Mouse (Mus musculus): ENCODE results near the gene Arl6ip6.

Arl6ip6 gene

DNA sequence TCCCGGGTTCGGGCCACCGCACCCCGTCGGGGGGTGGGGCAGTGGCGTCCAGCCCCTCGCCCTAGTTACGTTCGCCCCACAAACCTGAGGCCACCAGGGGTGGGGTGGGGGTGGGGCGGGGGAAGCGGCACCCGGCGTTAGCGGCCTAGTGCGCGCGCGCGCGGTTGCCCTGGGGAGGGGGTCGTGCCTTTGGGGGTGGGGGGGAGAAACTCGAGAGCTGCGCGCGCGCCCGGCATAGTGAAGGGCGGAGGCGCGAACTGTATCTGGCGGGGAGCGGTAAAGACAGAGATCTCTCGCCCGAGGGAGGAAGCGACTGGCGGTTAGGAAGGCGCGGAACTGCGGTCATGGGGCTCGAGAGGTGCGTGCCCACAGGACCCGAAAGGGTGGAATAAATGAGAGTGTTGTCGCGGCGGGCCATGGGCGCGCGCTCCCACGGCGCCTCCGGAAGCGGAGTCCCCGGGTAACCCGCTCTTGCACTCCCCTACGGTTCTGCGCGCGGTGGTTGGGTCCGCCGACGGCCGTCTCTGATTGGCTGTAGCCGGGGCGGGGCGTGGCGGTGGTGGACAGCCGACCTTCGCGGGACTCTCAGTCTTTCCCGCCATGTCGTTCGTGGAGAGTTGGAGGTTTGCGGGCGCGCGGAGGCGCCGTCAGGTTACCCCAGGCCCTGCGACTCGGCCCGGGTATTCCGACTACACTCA lies at the start of gene Arl6ip6:
Gene Arl6ip6, plus strand, starts transcription at position 204 of the 698 bp plus-strand sequence.
- DNase-seq, result peak; percentile 96

GRCm38 (mm10) chr2:53146852-53147251 lies 44.7 kb upstream of the Arl6ip6 start:
- DNase-seq, result no peak

GRCm38 (mm10) chr2:53173966-53174365 lies 17.6 kb upstream of the Arl6ip6 start:
- DNase-seq, result no peak

DNA sequence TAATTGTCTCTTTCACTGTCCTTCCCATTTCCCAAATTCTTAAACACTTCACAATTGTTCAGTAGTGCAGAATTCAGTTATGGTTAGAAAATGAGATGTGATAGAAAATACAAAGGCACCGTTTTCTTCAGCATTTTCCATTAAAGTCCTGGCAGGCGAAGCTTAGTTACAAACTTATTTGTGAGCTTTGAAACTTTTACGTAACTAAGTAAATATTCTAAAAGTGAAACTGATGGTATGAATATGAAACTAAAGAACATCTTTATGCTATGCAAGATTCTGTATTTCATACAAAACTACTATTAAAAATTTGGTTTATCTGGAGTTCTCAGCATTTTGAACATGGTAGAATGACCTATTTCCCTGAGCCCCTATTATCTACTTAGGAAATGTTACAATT lies 12.6 kb upstream of the Arl6ip6 start:
- no peak for DNase-seq

DNA sequence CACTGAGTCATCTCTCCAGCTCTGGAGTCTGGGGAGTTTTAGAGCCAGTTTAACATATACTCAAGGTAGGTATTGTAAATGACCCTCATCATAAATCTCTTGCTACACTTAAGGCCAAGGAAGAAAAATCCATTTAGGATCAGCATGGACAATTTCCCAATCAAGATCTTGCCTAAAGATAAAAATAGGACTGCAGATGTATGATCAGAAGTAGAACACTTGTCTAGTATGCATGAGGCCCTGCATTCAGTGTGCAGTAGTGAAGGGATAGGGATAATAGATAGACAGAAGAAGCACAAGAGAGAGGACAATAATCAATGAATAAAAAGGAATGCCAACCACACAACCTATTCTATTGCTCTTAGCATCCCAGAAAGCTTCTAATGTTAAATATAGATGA lies 11.7 kb upstream of the Arl6ip6 start:
- no peak for DNase-seq

DNA sequence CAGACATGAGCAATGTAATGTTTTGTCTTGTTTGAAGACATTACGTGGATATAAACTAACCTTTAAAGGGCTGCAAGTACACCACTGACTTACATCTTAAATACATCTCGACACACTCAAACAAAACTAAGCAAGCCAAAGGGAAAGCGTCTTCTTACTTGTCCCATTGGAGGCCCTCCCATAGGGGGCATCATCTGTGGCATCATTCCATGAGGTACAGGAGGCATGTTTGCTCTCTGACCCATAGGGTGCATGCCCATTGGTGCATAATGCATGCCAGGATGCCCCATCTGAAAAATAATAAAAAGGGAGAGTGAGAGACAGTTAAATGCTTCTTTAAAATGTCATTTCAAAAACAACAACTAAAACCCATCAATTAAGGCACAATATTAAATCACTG lies 1.7 kb upstream of the Arl6ip6 start:
- DNase-seq, result peak; percentile 6

DNA sequence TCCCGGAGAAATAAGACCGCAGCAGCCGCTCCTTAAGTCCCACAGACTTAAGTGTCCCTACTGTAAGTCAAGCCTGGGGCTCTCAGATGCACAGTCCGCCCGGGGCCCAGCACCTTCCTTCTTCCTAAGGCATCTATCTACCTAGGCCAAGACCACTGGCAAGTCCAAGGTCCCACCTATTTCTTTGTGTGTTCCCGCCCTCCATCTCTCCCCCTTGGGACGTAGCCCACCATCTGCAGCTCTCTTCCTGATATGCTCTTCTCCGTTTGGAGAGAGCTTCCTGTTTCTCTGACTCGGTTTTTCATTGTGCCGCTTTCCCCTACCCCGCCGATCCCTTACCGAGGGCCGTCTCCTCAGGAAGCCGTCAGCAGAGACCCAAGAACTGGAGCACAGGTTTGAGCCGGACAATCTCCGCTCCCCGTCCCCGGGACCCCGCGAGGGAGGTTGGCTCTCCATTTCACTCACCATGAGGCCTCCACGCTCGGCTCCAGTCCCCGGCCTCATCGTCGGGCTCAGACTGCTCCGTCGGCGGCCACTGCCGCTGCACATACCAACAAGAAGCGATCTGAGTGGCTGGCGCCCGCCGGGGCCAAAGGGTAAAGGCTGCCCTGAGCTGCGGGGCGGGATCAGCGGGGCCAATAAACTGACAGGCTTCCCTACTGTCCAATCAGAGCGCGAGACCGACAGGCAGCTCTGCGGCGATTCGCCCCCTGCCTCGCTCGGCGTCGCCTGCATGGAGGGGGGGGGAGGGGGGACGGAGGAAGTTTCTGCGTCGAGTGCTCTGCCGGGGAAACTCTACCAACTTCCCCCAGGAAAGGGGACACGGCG lies 628 bp upstream of the Arl6ip6 start, which contains the start of gene Prpf40a:
Gene Prpf40a, minus strand, starts transcription at position 601 of the 828 bp plus-strand sequence.
- peak; percentile 99 for DNase-seq

- DNase-seq, result no peak
Observed at GRCm38 (mm10) chr2:53192386-53192785, 860 bp downstream of the Arl6ip6 start.

DNA sequence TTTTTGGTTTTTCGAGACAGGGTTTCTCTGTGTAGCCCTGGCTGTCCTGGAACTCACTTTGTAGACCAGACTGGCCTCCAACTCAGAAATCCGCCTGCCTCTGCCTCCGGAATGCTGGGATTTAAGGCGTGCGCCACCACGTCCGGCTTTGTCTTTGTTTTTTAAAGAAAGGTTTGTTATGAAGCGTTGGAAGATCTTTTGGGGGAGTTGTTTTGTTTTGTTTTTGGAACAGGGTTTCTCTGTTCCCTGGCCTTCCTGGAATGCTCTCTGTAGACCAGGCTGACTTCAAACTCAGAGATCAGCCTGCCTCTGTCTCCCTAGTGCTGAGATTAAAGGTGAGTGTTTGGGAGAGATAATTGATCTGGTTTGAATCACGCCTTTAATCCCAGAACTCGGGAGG lies 4.9 kb downstream of the Arl6ip6 start:
- no peak for DNase-seq

- DNase-seq, result no peak
Observed at GRCm38 (mm10) chr2:53199203-53199602, 7.7 kb downstream of the Arl6ip6 start.

DNA sequence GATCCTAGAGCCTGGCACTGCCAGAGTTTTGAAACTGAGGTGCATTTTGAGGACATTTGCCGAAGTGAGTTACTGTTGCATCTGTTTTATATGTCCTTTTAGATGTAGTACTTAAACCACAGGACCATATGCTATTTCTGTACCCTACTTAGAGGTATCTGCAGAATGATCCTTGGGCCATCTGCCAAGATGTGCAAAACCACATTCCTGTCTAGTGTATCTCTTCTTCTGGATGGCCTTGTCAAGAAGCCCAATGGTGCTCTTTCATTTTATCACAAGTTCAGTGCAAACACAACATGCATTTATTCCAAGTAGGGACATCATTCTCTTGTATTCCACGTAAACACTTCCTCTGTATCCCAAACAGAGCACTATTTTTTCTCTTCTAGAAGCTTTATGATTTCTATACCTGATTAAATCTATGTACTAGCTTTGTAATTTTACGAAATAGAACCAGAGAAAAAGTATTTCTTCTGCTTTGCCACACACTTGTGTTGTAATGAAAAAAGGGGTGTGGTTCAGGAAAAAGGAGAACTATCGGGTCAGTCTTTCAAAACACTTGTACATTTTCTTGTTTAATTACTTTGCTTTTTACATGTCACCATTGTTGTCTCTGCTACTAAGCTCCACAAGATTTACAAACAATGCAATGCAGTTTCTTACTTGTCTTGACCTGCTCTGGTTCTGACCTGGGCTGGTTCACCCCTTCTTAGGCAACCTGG lies 8.8 kb downstream of the Arl6ip6 start:
- no peak for DNase-seq

- no peak for DNase-seq
Observed at GRCm38 (mm10) chr2:53204373-53205274, 13.1 kb downstream of the Arl6ip6 start.

DNA sequence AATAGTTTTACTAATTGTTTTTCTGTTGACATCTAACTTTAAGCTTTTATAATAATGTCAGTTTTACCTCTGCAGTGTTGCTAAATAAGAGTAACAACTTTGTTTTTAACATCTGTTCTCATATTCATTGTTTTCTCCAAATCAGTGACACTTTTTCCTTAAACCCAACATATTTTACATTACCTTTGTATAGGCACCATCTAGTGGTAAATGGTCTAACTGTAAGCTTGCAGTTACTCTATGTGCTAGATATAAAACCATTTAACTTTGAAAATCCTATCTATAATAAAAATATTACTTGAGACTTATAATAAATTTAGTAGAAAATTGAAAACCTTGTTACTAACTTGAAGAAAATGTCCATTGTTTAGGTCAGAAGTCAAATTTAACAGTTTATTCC lies 15.2 kb downstream of the Arl6ip6 start:
- DNase-seq, result no peak

- no peak for DNase-seq
Observed at GRCm38 (mm10) chr2:53213493-53213892, 22.0 kb downstream of the Arl6ip6 start.

DNA sequence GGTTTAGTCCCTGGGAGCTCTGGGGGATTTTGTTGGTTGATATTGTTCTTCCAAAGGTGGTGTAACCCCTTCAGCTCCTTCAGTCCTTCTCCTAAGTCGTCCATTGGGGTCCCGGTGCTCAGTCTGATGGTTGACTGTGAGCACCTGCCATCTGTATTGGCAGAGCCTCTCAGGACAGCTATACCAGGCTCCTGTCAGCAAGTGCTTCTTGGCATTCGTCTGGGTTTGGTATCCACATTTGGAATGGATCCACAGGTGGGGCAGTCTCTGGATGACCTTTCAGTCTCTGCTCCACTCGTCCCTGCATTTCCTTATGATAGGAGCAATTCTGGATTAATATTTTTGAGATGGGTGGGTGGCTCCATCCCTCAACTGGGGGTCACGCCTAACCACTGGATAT lies 30.7 kb downstream of the Arl6ip6 start:
- DNase-seq, result no peak

DNA sequence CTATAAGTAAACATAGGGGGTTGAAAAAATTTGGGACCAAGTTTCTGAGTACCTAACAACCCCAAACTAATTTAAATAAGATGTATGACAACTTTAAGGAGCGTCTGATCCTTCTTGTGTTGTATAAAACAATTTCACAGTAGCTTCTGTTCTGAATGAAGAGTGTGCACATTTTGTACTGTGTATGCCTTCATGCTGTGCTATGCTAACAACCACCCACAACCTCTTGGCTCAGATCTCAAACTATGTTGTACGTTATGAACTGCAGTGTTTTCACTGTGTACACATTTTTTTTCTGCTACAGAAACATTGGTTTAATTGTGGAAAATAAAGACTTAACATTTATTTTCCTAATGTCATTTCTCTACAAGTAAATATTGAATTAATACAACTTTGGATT lies 65.5 kb downstream of the Arl6ip6 start:
- no peak for DNase-seq
